Mouse (Mus musculus): Measurements from ENCODE around the gene Atp5g1.

GRCm38 (mm10) chr11:96034116-96034515 lies 41.4 kb downstream of the Atp5g1 start:
- TF ChIP-seq GATA1 (IDR thresholded peaks at IDR 0.05; ENCODE audit: borderline replicate concordance, low read length) (no peak), FLI1 (IDR thresholded peaks at IDR 0.05; ENCODE audit: low read length) (no peak)
